Mouse (Mus musculus) liver, postnatal 0 days (tissue): Measurements from ENCODE around the gene Ms4a18. TPM values are rescaled to one million over a fixed set of nuclear protein-coding genes. Genes with fewer than 3 reads are reported as not detected.
"Not testable (repeated sequence)": the region's sequence is repeated elsewhere in the genome, so short reads cannot be mapped to it uniquely, and the experiment has no call there.

ENCODE experiments used
- ATAC-seq: fragments of 200-750 bp; cut with Nextera tagmentation; 2 replicates; pipeline ENCODE4 v1.8.0; 2017; ENCODE audit warnings: mild to moderate bottlenecking, moderate library complexity
- DNase-seq: peaks from one replicate; pipeline ENCODE4 v3.0.0-alpha.2; 2016
- H3K27ac ChIP-seq: fragments of 300-500 bp; sonication (generic); 2 replicates; pipeline ENCODE4 v1.5.1; 2014; ENCODE audit warnings: antibody characterized with exemption, moderate library complexity, mild to moderate bottlenecking, low read depth
- H3K27me3 ChIP-seq: fragments of 300-500 bp; sonication (generic); 2 replicates; pipeline ENCODE4 v1.6.1; 2014; ENCODE audit warnings: low read length, control low read depth, mixed read lengths; ENCODE audit not compliant: insufficient read depth
- H3K36me3 ChIP-seq: fragments of 300-500 bp; sonication (generic); replicated peaks from 2 replicates; pipeline ENCODE4 v1.6.1; 2014; ENCODE audit warnings: mild to moderate bottlenecking, control low read depth, low read length, moderate library complexity, mixed read lengths; ENCODE audit not compliant: insufficient read depth
- H3K4me1 ChIP-seq: fragments of 300-500 bp; sonication (generic); 2 replicates; pipeline ENCODE4 v1.6.1; 2014; ENCODE audit warnings: antibody characterized with exemption, mild to moderate bottlenecking, control low read depth; ENCODE audit not compliant: insufficient read depth
- H3K4me2 ChIP-seq: fragments of 300-500 bp; sonication (generic); 2 replicates; pipeline ENCODE4 v1.6.1; 2014; ENCODE audit warnings: low read depth, mild to moderate bottlenecking, low read length, moderate library complexity, mixed read lengths
- H3K4me3 ChIP-seq: fragments of 300-500 bp; sonication (generic); 2 replicates; pipeline ENCODE4 v1.5.1; 2014; ENCODE audit warnings: low read depth, low read length
- H3K9ac ChIP-seq: fragments of 300-500 bp; sonication (generic); replicated peaks from 2 replicates; pipeline ENCODE4 v1.6.1; 2014; ENCODE audit warnings: mild to moderate bottlenecking, moderate library complexity
- H3K9me3 ChIP-seq: fragments of 300-500 bp; sonication (generic); 2 replicates; pipeline ENCODE4 v1.6.1; 2016; ENCODE audit warnings: mild to moderate bottlenecking, control low read depth, low read length, mixed read lengths
- CTCF ChIP-seq: sonication (generic); IDR thresholded peaks from 2 replicates; pipeline ENCODE4 v1.5.1; 2016; ENCODE audit warnings: antibody characterized with exemption, low read depth
- EP300 ChIP-seq: IDR thresholded peaks from 2 replicates; pipeline ENCODE4 v1.6.1; 2016; ENCODE audit warnings: antibody characterized with exemption, low read depth, mild to moderate bottlenecking
- WGBS: fragments of 180-500 bp; shearing (Covaris S2); extraction: QIAGEN DNeasy Blood & Tissue Kit; methylation state at CpG from one replicate; pipeline ENCODE4 v1.1.7; 2014; ENCODE audit not compliant: insufficient replicate concordance; 5-methylcytosine and 5-hydroxymethylcytosine counted together
- polyA plus RNA-seq: library from polyadenylated mRNA; unstranded; fragments of >200 nt; fragmentation: Nextera tagmentation; extraction: Ambion mirVana; gene quantifications from 2 replicates; pipeline ENCODE4 v1.2.1, GENCODE M21; 2015

The Ms4a18 gene
- polyA plus RNA-seq, result not detected in 2 replicates

DNA sequence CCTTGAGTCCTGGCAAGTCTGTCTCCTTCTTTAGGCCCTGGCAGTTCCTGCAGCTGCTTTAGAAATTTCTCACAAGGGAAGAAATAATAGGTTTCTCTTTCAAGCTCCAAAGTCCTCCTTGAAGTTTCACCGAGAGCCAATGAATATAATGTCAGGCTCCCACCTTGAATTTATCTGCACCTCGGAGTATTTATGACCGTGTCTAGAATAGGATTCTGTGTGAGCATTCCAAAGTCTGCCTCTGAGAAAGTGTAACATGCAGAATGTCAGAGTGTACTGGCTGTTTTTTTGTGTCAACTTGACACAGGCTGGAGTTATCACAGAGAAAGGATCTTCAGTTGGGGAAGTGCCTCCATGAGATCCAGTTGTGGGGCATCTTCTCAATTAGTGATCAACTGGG lies at the start of gene Ms4a18:
Gene Ms4a18 (minus strand): TSS at position 141 of the 400 bp plus-strand sequence.
- no peak for TF ChIP-seq EP300
- no peak for TF ChIP-seq CTCF
- no peak within 1 kb of the TSS for H3K4me3 ChIP-seq
- H3K4me1 ChIP-seq, result no peaks in the 10 kb centered on the region
- H3K27ac ChIP-seq, result no peak within 1 kb of the TSS
- H3K9ac ChIP-seq, result no peak within 1 kb of the TSS
- DNase-seq (no peak), ATAC-seq (no peak)
- H3K9me3 ChIP-seq, result no peaks in the 10 kb centered on the region
- WGBS, result 71% methylated on average over 3 of the region's 3 CpGs
- H3K27me3 ChIP-seq, result no peaks in the 10 kb centered on the region
- no peak within 1 kb of the TSS for H3K4me2 ChIP-seq
- H3K36me3 ChIP-seq, result no peaks in the 10 kb centered on the region

DNA sequence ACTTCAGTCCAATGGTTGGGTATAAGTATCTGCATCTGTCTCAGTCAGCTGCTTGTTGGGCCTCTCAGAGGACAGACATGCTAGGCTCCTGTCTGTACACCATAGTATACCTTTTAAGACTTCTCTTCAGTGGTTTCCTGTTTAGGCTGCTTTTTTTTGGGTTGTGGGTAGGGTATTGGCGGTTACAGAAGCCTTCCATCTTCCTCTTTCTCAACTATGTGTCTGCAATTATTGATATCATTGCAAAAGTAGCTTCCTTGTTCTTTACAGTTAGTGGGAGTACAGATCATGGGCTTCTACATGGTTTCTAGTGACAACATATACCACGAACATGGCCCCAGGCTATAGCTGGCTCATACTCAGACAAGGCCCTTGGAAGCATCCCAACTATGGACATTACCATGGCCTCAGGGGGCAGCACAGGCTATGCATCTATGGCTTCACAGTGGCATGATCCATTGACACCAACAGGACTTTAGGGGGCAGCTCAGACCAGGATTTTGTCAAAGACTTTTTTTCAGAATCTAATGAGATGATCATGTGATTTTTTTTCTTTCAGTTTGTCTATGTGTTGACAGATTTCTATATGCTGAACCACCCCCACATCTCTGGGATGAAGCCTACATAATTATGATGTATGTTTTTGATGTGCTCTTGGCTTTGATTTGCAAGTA lies 47.5 kb upstream of the Ms4a18 start:
- Histone ChIP-seq H3K27ac (peak overlapping the region; percentile 69; the same call in 1 of the 2 replicates), H3K9ac (no peak overlapping the region), H3K4me1 (no peaks in the 10 kb centered on the region), H3K4me2 (no peak overlapping the region), H3K9me3 (no peaks in the 10 kb centered on the region), H3K4me3 (no peak overlapping the region), H3K36me3 (no peaks in the 10 kb centered on the region), H3K27me3 (no peaks in the 10 kb centered on the region)
- DNase-seq (no peak), ATAC-seq (peak; percentile 59)
- TF ChIP-seq EP300 (no peak), CTCF (peak; percentile 20; the same call in 1 of the 2 replicates)
- 30% methylated on average over 2 of the region's 2 CpGs for WGBS

DNA sequence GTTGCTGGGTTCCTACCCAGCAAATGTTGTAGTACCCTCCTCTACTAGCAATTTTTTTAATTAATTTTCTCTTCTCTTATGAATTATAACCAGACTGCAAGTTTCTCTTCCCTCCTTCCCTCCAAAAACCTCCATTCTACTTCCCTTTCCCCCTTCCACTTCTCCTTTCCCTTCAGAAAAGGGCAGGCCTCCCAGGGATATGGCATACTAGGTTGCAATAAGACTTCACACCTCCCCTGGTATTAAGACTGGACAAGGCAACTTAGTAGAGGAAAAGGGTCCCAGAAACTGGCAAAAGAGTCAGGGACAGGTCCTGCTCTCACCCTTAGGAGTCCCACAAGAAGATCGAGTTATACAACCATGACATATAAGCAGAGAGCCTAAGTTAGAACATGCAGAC lies 43.1 kb upstream of the Ms4a18 start:
- Histone ChIP-seq H3K27ac (no peak overlapping the region), H3K36me3 (no peaks in the 10 kb centered on the region), H3K9ac (no peak overlapping the region), H3K9me3 (no peaks in the 10 kb centered on the region), H3K4me3 (no peak overlapping the region), H3K4me2 (no peak overlapping the region), H3K27me3 (no peaks in the 10 kb centered on the region), H3K4me1 (no peaks in the 10 kb centered on the region; the same call in 1 of the 2 replicates)
- DNase-seq, result no peak
- TF ChIP-seq CTCF (no peak), EP300 (no peak)
- 77% methylated on average over 1 of the region's 1 CpGs for WGBS
- ATAC-seq, result no peak

DNA sequence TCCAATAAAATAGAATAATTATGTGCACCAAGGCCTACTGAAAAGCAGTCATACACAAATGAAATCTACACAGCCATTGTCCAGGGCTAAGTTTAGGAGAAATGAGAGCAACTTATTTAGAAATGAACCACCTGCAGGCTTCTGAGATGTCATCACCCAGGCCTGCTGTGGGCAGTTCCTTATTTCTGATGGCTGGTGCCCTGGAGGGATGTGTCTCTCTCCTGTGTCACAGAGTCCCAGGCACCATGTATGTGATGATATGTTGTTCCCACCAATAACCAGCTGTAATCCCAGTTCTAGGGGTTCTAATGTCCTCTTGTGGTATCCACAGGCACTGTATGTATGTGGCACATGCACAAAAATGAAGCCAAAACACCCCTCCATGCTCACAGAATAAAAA lies 42.1 kb upstream of the Ms4a18 start:
- Histone ChIP-seq H3K36me3 (no peaks in the 10 kb centered on the region), H3K4me3 (no peak overlapping the region), H3K27me3 (no peaks in the 10 kb centered on the region), H3K4me1 (no peaks in the 10 kb centered on the region; the same call in 1 of the 2 replicates), H3K9me3 (no peaks in the 10 kb centered on the region), H3K27ac (no peak overlapping the region), H3K9ac (no peak overlapping the region), H3K4me2 (no peak overlapping the region)
- no peak for ATAC-seq
- TF ChIP-seq EP300 (no peak), CTCF (no peak)
- DNase-seq, result no peak

DNA sequence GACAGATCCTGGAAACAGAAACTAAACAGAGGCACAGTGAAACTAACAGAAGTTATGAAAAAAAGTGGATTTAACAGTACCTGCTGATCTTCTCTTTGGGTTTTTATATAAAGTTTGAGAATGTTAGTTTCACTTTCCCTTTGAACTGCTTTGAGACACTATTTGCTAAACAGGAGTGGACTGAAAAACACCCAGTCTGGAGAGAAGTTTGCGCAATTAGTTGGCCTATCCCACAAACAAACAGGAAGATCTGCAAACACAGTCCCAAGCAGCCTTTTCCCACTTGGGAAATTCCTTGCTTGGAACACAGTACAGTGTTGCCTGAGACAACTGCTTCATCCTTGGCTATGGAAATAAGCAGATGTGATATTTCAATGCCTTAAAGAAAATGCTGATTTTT lies 37.9 kb upstream of the Ms4a18 start:
- not testable (repeated sequence) for DNase-seq, H3K27me3 ChIP-seq, H3K4me3 ChIP-seq, H3K9me3 ChIP-seq, H3K36me3 ChIP-seq, H3K9ac ChIP-seq, H3K4me1 ChIP-seq
- 65% methylated on average over 1 of the region's 1 CpGs for WGBS
- peak; percentile 64 for ATAC-seq
- H3K27ac ChIP-seq, result peak overlapping the region; percentile 41; the same call in 1 of the 2 replicates
- peak overlapping the region; percentile 26; the same call in 1 of the 2 replicates for H3K4me2 ChIP-seq

DNA sequence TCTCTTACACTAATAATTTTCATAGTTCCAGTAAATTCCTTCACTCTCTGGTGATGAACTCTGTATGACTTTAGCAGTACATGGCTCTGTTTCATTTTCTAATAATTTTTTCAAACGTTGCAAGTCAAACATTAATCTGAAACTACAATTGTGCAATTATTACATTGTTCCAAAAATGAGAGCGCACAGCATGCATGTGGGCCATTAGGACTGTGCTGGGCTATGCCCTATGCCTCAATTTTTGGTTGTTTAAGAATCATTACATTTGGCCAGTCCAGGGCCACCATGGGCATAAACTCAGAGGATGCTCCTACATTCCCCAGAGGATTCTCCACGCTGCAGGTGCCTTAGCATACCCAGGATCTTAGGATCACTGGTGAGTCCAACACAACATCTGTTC lies 35.4 kb upstream of the Ms4a18 start:
- WGBS, result 43% methylated on average over 3 of the region's 3 CpGs
- H3K27me3 ChIP-seq, result no peaks in the 10 kb centered on the region
- peak overlapping the region; percentile 34 for H3K4me2 ChIP-seq
- no peaks in the 10 kb centered on the region for H3K9me3 ChIP-seq
- H3K27ac ChIP-seq, result peak overlapping the region; percentile 86
- TF ChIP-seq EP300, result no peak
- TF ChIP-seq CTCF, result no peak
- H3K36me3 ChIP-seq, result no peaks in the 10 kb centered on the region
- no peak overlapping the region for H3K9ac ChIP-seq
- peaks cover 16% of the 10 kb centered on the region for H3K4me1 ChIP-seq
- DNase-seq (no peak), ATAC-seq (peak; percentile 79)
- no peak overlapping the region for H3K4me3 ChIP-seq
